Mouse (Mus musculus) ES-Bruce4 (cell line): ENCODE data around the gene Mrpl55.

Experiments used
- CTCF ChIP-seq: IDR thresholded peaks from one replicate; pipeline ENCODE4 v1.8.1; 2011; ENCODE audit warnings: low read depth, low read length
- POLR2A ChIP-seq: IDR thresholded peaks from one replicate; pipeline ENCODE4 v1.8.1; 2011; ENCODE audit warnings: low read length; ENCODE audit not compliant: insufficient read depth

DNA sequence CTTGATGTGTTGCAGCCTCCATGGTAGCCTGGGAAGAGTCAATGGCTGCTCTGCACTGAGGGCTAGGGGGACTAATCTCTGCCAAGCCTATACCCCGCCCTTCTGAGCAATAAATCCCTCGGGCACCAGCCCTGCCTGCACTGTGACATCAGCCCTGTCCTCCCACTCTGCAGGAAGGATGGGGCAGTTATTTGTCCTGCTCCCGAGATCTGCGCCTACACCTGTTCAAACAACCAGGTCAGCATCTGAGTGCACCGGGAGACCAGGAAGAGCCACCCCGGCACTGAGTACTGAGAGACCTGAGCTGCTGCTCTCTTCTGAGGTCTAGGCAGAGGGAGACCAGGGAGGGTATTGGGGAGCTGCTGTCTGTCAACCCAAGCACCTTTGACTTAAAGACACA lies 14.6 kb upstream of the Mrpl55 start:
- TF ChIP-seq CTCF (no peak), POLR2A (no peak)
